Mouse (Mus musculus) gastrocnemius, postnatal 10 days (tissue): ENCODE results near the gene Sorcs3. TPM values are rescaled to one million over a fixed set of nuclear protein-coding genes. Genes with fewer than 3 reads are reported as not detected.

ENCODE experiments used
- DNase-seq: peaks from one replicate; pipeline ENCODE4 v3.0.0; 2021; ENCODE audit warnings: mixed read lengths
- long read RNA-seq, 2 experiments: library from polyadenylated mRNA; stranded (forward); transcript quantifications; one replicate each; pipeline ENCODE4 v2.0.0; 2021
- total RNA-seq, 2 experiments: library from RNA; stranded (reverse); gene quantifications; 2 replicates each; pipeline ENCODE4 v1.2.3; 2021

Sorcs3 gene
- under 1 TPM; 0.07 to 0.14 TPM for total RNA-seq
- long read RNA-seq, experiment 1, result 0 reads
- long read RNA-seq, experiment 2, result 0 reads

GRCm38 (mm10) chr19:48205929-48206814, at the start of gene Sorcs3:
Gene Sorcs3, plus strand, starts transcription at chr19:48206025.
- DNase-seq, result no peak

GRCm38 (mm10) chr19:48165341-48165740, 40.5 kb upstream of the Sorcs3 start:
- DNase-seq, result no peak

GRCm38 (mm10) chr19:48167110-48167509, 38.7 kb upstream of the Sorcs3 start:
- DNase-seq, result no peak

- no peak for DNase-seq
Measured at GRCm38 (mm10) chr19:48168284-48168683, 37.5 kb upstream of the Sorcs3 start.

GRCm38 (mm10) chr19:48174717-48175116, 31.1 kb upstream of the Sorcs3 start:
- no peak for DNase-seq

GRCm38 (mm10) chr19:48203928-48204470, 1.8 kb upstream of the Sorcs3 start:
- DNase-seq, result peak; percentile 50

- DNase-seq, result no peak
Measured at GRCm38 (mm10) chr19:48204476-48204875, 1.3 kb upstream of the Sorcs3 start.

GRCm38 (mm10) chr19:48204892-48205761, 698 bp upstream of the Sorcs3 start:
- no peak for DNase-seq

- DNase-seq, result no peak
Measured at GRCm38 (mm10) chr19:48206861-48207730, 1.3 kb downstream of the Sorcs3 start.

- no peak for DNase-seq
Measured at GRCm38 (mm10) chr19:48207731-48208370, 2.0 kb downstream of the Sorcs3 start.

GRCm38 (mm10) chr19:48215379-48215778, 9.6 kb downstream of the Sorcs3 start:
- no peak for DNase-seq

- DNase-seq, result no peak
Measured at GRCm38 (mm10) chr19:48237786-48238372, 32.1 kb downstream of the Sorcs3 start.

- DNase-seq, result no peak
Measured at GRCm38 (mm10) chr19:48238391-48238790, 32.6 kb downstream of the Sorcs3 start.

GRCm38 (mm10) chr19:48240960-48241359, 35.1 kb downstream of the Sorcs3 start:
- DNase-seq, result no peak

- no peak for DNase-seq
Measured at GRCm38 (mm10) chr19:48244036-48244435, 38.2 kb downstream of the Sorcs3 start.

- no peak for DNase-seq
Measured at GRCm38 (mm10) chr19:48259223-48259622, 53.4 kb downstream of the Sorcs3 start.

- no peak for DNase-seq
Measured at GRCm38 (mm10) chr19:48260671-48261070, 54.8 kb downstream of the Sorcs3 start.

- DNase-seq, result no peak
Measured at GRCm38 (mm10) chr19:48263750-48264149, 57.9 kb downstream of the Sorcs3 start.

GRCm38 (mm10) chr19:48280273-48280672, 74.4 kb downstream of the Sorcs3 start:
- DNase-seq, result no peak

- DNase-seq, result no peak
Measured at GRCm38 (mm10) chr19:48282250-48282649, 76.4 kb downstream of the Sorcs3 start.

- no peak for DNase-seq
Measured at GRCm38 (mm10) chr19:48283217-48283616, 77.4 kb downstream of the Sorcs3 start.
